Mouse (Mus musculus) limb, embryonic 15.5 days (tissue): ENCODE data around the gene Znrf3. TPM values are rescaled to one million over a fixed set of nuclear protein-coding genes. Genes with fewer than 3 reads are reported as not detected.

Experiments used
- ATAC-seq: fragments of 200-750 bp; cut with Nextera tagmentation; 2 replicates; pipeline ENCODE4 v1.8.0; 2017; ENCODE audit warnings: low read depth, moderate TSS enrichment; ENCODE audit not compliant: insufficient number of reproducible peaks, low FRiP score, low TSS enrichment
- H3K27ac ChIP-seq: fragments of 300-500 bp; sonication (generic); 2 replicates; pipeline ENCODE4 v1.5.1; 2015; ENCODE audit warnings: moderate library complexity, mild to moderate bottlenecking, inconsistent platforms
- H3K27me3 ChIP-seq: fragments of 300-500 bp; sonication (generic); 2 replicates; pipeline ENCODE4 v1.6.1; 2015; ENCODE audit warnings: inconsistent platforms
- H3K36me3 ChIP-seq: fragments of 300-500 bp; sonication (generic); 2 replicates; pipeline ENCODE4 v1.6.1; 2015; ENCODE audit warnings: inconsistent platforms
- H3K4me1 ChIP-seq: fragments of 300-500 bp; sonication (generic); 2 replicates; pipeline ENCODE4 v1.6.1; 2015; ENCODE audit warnings: inconsistent platforms
- H3K4me2 ChIP-seq: fragments of 300-500 bp; sonication (generic); 2 replicates; pipeline ENCODE4 v1.6.1; 2015; ENCODE audit warnings: mild to moderate bottlenecking, inconsistent platforms
- H3K4me3 ChIP-seq: fragments of 300-500 bp; sonication (generic); 2 replicates; pipeline ENCODE4 v1.5.1; 2015; ENCODE audit warnings: mild to moderate bottlenecking, inconsistent platforms
- H3K9ac ChIP-seq: fragments of 300-500 bp; sonication (generic); 2 replicates; pipeline ENCODE4 v1.6.1; 2015; ENCODE audit warnings: inconsistent platforms
- H3K9me3 ChIP-seq: fragments of 300-500 bp; sonication (generic); 2 replicates; pipeline ENCODE4 v1.6.1; 2016; ENCODE audit warnings: inconsistent platforms
- WGBS: fragments of 180-500 bp; shearing (Covaris S2); methylation state at CpG from one replicate; pipeline ENCODE4 v1.1.7; 2015; 5-methylcytosine and 5-hydroxymethylcytosine counted together
- polyA plus RNA-seq: library from polyadenylated mRNA; unstranded; fragments of >200 nt; fragmentation: Nextera tagmentation; extraction: Ambion mirVana; gene quantifications from 2 replicates; pipeline ENCODE4 v1.2.1, GENCODE M21; 2015

The Znrf3 gene
- polyA plus RNA-seq, 1 experiment from 2014 or later = 16.2 TPM

DNA sequence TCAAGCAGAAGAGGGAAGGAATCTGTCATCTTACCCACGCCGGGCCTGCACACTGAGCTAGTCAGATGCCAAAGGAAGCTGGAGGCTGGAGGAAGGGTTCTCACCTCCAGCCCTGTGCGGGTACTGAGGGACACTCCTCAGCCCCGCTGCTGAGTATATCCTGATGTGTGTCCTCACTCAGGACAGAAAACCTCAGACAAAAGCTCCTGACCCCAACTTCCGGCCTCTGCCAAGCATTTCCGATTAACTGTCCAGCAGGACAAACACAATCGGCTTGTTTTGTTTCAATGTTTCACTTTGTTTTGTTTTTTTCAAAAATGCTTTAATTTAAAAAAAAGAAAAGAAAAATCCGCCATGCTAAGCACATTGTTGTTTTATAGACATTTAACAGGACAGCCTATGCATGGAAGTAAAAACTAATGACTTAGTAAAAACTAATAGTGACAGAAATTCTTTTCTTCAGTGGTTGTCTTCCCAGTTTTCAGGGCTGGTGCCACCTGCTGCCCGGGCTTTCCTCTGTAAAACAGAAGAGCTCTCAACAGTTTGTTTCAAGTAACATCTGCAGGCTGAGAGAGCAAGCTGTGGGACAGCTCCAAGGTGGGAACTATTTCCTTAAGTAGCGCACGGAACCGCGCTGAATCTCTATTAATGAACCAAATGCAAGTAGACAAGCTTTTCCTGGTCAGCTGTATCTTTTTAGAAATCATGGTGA lies 187.3 kb downstream of the Znrf3 start:
- WGBS = 64% methylated on average over 13 of the region's 13 CpGs
- peaks cover 62% of the 10 kb centered on the region for H3K4me1 ChIP-seq
- H3K4me2 ChIP-seq = no peak overlapping the region
- peak overlapping the region; percentile 86 for H3K27ac ChIP-seq
- H3K9me3 ChIP-seq = no peaks in the 10 kb centered on the region
- no peak for ATAC-seq
- no peaks in the 10 kb centered on the region for H3K36me3 ChIP-seq
- no peak overlapping the region for H3K9ac ChIP-seq
- H3K4me3 ChIP-seq = no peak overlapping the region
- no peaks in the 10 kb centered on the region for H3K27me3 ChIP-seq

DNA sequence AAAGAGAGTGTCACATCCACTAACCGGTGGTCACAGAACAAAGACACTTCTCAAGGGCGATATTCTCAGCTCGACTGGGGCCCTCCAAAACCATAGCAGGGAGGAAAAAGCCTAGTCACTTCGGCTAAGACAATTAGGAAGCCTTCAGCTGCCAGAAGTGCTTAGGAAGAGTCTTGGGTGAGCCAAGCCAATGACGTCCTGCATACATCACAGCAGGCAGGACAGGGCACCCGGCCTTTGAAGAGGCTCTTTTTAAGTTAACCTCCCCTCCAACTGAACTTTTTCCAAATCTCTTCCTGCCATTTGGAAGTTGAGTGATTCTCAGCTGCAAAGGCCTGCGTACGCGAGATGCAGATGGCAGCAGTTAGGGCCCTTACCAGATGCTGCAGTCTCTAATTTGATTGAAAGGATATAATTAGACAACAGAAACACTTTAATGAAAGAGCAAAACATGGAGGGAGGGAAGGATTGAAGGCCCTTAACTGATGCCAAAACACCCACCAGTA lies 189.1 kb downstream of the Znrf3 start:
- Histone ChIP-seq H3K9ac (no peak overlapping the region), H3K27ac (peak overlapping the region; percentile 71), H3K27me3 (no peaks in the 10 kb centered on the region), H3K4me2 (no peak overlapping the region), H3K9me3 (no peaks in the 10 kb centered on the region), H3K4me1 (peaks cover 68% of the 10 kb centered on the region), H3K4me3 (no peak overlapping the region), H3K36me3 (no peaks in the 10 kb centered on the region)
- no peak for ATAC-seq
- WGBS = 16% methylated on average over 9 of the region's 9 CpGs

DNA sequence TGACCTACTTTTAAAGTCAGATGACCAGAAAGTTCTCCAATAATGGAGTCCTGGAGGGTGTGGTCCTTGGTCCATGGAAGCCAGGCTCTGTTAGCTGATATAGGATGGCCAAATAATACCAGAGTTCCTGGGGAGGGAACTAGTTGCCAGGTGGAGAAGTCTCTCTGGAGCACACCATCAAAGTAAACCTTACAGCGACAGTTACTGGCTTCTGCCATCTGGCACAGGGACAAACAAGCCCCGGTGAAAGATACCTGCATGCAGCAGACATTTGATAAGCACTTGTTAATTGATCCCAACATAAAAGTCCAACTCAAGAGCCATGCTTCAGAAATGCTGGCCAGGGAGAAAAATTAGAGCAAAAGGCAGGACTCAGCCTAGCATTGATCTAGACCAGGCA lies 190.6 kb downstream of the Znrf3 start:
- no peaks in the 10 kb centered on the region for H3K9me3 ChIP-seq
- H3K27ac ChIP-seq = no peak overlapping the region; the same call in 1 of the 2 replicates
- no peaks in the 10 kb centered on the region for H3K27me3 ChIP-seq
- no peak for ATAC-seq
- H3K9ac ChIP-seq = no peak overlapping the region
- H3K4me2 ChIP-seq = no peak overlapping the region
- H3K36me3 ChIP-seq = no peaks in the 10 kb centered on the region
- H3K4me3 ChIP-seq = no peak overlapping the region
- WGBS = 52% methylated on average over 2 of the region's 2 CpGs
- peaks cover 58% of the 10 kb centered on the region for H3K4me1 ChIP-seq

DNA sequence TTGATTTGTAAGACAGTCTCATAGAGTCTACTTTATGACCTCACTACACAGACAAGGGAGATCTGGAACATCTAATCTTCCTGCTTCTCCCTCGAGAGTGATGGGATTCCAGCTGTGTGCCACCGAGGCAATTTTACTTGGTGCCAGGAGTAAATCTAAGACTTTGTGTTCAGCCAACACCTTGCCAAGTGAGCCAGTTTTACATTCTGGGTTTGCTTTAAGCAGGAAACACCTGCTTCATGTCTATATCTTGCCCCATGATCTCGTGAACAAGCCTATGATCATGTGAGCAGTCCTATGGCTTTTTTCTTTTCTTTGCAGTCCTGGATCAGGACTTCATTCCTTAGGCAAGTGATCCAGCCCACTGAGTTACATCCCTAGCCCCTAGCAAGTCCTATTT lies 191.1 kb downstream of the Znrf3 start:
- H3K36me3 ChIP-seq = no peaks in the 10 kb centered on the region
- no peak overlapping the region for H3K27ac ChIP-seq
- whole genome bisulfite sequencing = 40% methylated on average over 3 of the region's 3 CpGs
- no peak overlapping the region for H3K4me3 ChIP-seq
- H3K27me3 ChIP-seq = no peaks in the 10 kb centered on the region
- H3K9me3 ChIP-seq = no peaks in the 10 kb centered on the region
- H3K9ac ChIP-seq = no peak overlapping the region
- peaks cover 60% of the 10 kb centered on the region for H3K4me1 ChIP-seq
- ATAC-seq = no peak
- H3K4me2 ChIP-seq = no peak overlapping the region

DNA sequence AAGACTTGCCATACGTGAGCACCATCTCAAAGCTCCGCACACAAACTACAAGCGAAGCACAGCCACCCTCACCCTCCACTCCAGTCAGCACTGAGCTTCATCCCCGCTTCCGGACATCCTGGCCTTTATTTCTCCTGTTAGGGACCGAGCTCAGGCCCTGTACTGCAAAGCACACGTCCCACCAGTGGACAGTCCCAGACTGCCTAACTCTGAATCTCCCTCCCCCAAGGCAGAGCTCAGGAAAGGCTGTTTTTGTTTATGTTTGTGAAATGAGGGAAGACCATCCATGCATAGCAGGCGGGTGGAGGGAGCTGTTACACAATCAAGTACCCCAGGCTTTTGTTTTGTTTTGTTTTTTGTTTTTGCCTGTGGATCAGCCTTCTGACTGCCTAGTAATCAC lies 191.9 kb downstream of the Znrf3 start:
- Histone ChIP-seq H3K27me3 (no peaks in the 10 kb centered on the region), H3K4me2 (no peak overlapping the region), H3K9me3 (no peaks in the 10 kb centered on the region), H3K4me3 (no peak overlapping the region), H3K9ac (no peak overlapping the region), H3K4me1 (peaks cover 61% of the 10 kb centered on the region), H3K27ac (no peak overlapping the region), H3K36me3 (no peaks in the 10 kb centered on the region)
- ATAC-seq = no peak
- WGBS = 84% methylated on average over 8 of the region's 8 CpGs

DNA sequence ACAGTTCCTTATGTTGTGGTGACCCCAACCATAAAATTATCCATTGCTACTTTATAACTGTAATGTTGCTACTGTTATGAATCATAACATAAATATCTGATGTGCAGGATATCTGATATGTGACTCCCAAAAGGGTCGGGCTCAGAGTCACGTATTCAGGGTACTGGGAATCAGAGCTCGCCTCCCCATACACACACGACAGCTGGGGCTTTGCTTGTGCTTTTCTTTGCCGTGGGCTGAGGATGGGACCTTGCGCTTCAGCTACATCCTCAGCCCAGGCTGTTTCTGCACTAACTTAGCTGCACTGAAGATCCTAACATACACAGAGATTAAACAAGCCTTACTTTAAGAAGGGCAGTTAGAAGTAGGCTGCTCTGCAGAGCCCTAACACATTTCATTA lies 193.5 kb downstream of the Znrf3 start:
- Histone ChIP-seq H3K4me1 (peaks cover 50% of the 10 kb centered on the region), H3K4me3 (no peak overlapping the region), H3K9ac (no peak overlapping the region), H3K9me3 (no peaks in the 10 kb centered on the region), H3K36me3 (no peaks in the 10 kb centered on the region), H3K27me3 (no peaks in the 10 kb centered on the region), H3K4me2 (no peak overlapping the region), H3K27ac (peak overlapping the region; percentile 51)
- WGBS = 55% methylated on average over 6 of the region's 6 CpGs
- no peak for ATAC-seq

DNA sequence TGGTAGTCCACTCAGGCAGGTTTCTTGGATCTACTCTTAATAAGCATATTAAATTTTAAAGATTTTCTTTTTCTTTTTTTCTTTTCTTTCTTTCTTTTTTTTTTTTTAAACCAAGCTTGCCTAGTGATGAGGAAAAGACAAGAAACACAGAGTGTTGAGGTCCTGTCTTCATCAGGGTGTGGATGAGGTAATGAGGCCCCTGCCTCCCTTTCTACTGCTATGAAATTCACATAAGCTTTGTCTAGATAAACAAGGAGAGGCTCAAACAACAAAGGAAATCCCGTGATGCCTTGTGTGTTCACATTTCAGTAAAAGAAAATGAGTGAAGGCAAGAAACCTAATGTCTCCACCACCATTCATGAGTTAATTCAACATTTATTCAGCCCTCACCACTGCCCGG lies 196.4 kb downstream of the Znrf3 start:
- Histone ChIP-seq H3K4me2 (no peak overlapping the region), H3K9me3 (no peaks in the 10 kb centered on the region), H3K4me1 (peaks cover 50% of the 10 kb centered on the region), H3K36me3 (peaks cover under 1% of the 10 kb centered on the region; the same call in 1 of the 2 replicates), H3K4me3 (no peak overlapping the region), H3K9ac (no peak overlapping the region), H3K27me3 (no peaks in the 10 kb centered on the region), H3K27ac (no peak overlapping the region)
- 64% methylated on average over 2 of the region's 2 CpGs for WGBS
- no peak for ATAC-seq

DNA sequence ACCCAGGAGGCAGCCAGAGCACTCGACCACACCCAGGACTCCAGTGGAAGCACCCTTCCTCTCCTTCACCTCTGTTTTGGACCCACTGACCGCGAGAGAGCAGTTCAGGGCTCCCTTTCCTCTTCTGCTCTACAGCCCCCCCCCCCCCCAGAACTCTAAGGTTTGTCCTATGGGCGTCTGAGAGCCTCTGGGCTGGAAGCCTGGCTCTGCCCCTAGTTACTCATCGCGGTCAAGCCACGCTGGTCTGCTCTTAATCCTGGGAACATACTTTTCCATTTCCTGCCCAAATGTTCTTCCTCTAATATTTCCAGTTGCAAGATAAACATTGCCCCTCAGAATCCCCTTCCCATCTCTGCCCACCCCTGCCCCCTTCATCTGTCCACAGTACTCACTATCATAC lies 199.2 kb downstream of the Znrf3 start:
- no peak for ATAC-seq
- H3K9ac ChIP-seq = no peak overlapping the region
- H3K27me3 ChIP-seq = no peaks in the 10 kb centered on the region
- no peaks in the 10 kb centered on the region for H3K9me3 ChIP-seq
- no peak overlapping the region; the same call in 1 of the 2 replicates for H3K4me2 ChIP-seq
- H3K36me3 ChIP-seq = peaks cover 12% of the 10 kb centered on the region
- H3K4me1 ChIP-seq = peaks cover 35% of the 10 kb centered on the region
- WGBS = 72% methylated on average over 7 of the region's 7 CpGs
- H3K4me3 ChIP-seq = no peak overlapping the region
- H3K27ac ChIP-seq = peak overlapping the region; percentile 92

DNA sequence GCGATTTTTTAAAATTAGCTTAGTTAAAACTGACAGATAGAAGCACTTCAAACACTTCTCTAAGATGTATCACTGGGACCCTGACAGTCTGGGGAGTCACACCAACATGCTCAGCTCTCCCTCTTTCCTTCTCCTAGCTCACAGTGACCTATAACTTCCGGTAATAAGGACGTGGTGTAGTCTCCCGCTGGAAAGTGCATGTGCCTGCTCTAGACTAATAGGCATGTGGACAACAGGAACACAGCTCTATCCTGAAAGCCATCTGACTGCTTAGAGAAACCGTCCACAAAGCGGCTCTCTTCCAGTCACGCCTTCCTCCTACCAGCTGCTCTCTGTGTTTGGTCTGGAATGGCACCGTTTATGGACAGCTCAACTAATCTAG lies 199.9 kb downstream of the Znrf3 start:
- peak overlapping the region; percentile 48 for H3K4me2 ChIP-seq
- no peaks in the 10 kb centered on the region for H3K27me3 ChIP-seq
- 12% methylated on average over 8 of the region's 8 CpGs for WGBS
- no peak overlapping the region for H3K9ac ChIP-seq
- peak overlapping the region; percentile 92 for H3K27ac ChIP-seq
- H3K9me3 ChIP-seq = no peaks in the 10 kb centered on the region
- peaks cover 40% of the 10 kb centered on the region for H3K4me1 ChIP-seq
- ATAC-seq = 0 out of 2 replicates have a peak, but pooled peaks have one; percentile 13
- peaks cover 12% of the 10 kb centered on the region for H3K36me3 ChIP-seq
- H3K4me3 ChIP-seq = peak overlapping the region; percentile 23

DNA sequence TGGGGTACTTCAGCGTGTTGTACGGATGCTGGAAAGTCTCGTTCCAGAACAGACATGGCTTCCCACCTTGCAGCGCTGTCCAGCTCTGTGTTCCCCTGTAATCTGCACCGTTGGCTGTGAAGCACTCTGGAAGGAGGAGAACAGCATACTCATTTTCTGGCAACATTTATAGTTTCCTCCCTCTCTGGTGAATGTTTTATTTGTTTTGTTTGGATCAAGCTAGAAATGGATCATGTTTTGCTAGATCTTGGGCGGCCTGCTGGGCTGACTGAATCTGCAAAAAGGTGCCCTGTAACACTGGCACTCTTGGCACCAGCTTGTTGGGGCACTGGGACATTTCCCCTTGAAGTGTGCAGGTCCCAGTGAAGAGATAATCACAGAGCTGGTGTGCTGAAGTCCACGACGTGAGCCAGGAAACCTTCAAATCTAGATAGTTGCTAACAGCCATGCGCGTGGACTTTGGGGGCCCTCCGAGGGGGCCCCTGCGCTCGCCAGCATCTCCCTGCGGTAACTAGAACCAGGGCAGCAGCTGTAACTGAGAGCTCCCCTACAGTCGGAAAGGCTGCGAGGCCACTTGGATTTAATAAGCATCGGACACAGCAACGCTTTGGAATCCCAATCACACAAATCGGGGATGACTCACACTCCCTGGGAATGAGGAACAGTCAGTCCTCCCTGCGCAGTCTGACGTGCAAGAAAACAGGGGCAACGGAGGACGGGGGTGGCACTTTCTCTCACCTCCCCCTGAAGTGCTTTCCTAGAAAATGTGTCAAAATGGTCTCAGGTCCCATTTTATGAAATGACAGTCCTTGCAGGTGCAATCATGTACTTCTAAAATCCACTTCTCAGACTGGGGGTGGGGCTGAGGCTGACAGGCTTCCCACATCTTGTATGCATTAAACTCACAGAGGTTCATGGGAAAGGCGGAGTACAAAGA lies 200.6 kb downstream of the Znrf3 start:
- Histone ChIP-seq H3K36me3 (peaks cover 12% of the 10 kb centered on the region), H3K4me1 (peaks cover 44% of the 10 kb centered on the region), H3K9ac (no peak overlapping the region), H3K9me3 (no peaks in the 10 kb centered on the region), H3K27me3 (no peaks in the 10 kb centered on the region), H3K27ac (peak overlapping the region; percentile 92), H3K4me3 (peak overlapping the region; percentile 23), H3K4me2 (peak overlapping the region; percentile 48)
- WGBS = 23% methylated on average over 24 of the region's 24 CpGs
- peak; percentile 50 for ATAC-seq

DNA sequence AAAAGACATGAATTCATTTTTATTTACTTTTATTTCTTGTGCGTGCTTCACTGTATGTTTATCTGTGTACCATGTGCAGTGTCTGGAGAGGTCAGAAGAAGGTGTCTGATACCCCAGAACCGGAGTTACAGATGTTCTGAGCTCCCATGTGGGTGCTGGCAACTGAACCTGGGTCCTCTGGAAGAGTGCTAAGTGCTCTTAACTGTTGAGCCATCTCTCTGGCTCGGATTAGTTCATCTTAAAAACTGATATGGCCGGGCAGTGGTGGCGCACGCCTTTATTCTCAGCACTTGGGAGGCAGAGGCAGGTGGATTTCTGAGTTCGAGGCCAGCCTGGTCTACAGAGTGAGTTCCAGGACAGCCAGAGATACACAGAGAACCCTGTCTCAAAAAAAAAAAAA lies 201.4 kb downstream of the Znrf3 start:
- Histone ChIP-seq H3K36me3 (peaks cover 13% of the 10 kb centered on the region), H3K27me3 (no peaks in the 10 kb centered on the region), H3K4me1 (peaks cover 41% of the 10 kb centered on the region), H3K4me3 (no peak overlapping the region), H3K9me3 (no peaks in the 10 kb centered on the region), H3K9ac (no peak overlapping the region), H3K27ac (no peak overlapping the region), H3K4me2 (no peak overlapping the region)
- WGBS = 97% methylated on average over 7 of the region's 7 CpGs
- ATAC-seq = no peak

DNA sequence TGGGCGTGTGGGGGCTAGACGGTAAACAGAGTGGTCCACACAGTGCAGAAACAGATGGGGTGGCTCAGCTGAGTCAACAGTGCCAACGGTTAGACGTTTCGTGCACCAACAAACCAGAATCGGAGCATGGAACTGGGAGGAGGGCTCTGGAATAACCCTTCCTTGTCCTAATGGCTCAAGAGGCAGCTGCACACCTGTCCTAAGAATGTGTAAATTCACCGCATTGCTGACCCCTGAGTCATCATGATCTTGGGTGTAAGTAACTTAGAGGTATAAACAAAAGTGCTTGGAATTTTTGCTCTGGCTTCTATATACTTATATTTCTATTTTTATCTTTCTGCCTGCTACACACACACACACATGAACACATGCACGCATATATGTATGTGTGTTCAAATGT lies 202.5 kb downstream of the Znrf3 start:
- no peak overlapping the region for H3K4me3 ChIP-seq
- H3K27ac ChIP-seq = no peak overlapping the region
- peaks cover 22% of the 10 kb centered on the region for H3K36me3 ChIP-seq
- H3K27me3 ChIP-seq = no peaks in the 10 kb centered on the region
- no peak for ATAC-seq
- H3K9me3 ChIP-seq = no peaks in the 10 kb centered on the region
- 79% methylated on average over 8 of the region's 8 CpGs for WGBS
- H3K4me1 ChIP-seq = peaks cover 41% of the 10 kb centered on the region
- H3K9ac ChIP-seq = no peak overlapping the region
- H3K4me2 ChIP-seq = no peak overlapping the region
